Mouse (Mus musculus): ENCODE results near the gene Cdh10.

DNA sequence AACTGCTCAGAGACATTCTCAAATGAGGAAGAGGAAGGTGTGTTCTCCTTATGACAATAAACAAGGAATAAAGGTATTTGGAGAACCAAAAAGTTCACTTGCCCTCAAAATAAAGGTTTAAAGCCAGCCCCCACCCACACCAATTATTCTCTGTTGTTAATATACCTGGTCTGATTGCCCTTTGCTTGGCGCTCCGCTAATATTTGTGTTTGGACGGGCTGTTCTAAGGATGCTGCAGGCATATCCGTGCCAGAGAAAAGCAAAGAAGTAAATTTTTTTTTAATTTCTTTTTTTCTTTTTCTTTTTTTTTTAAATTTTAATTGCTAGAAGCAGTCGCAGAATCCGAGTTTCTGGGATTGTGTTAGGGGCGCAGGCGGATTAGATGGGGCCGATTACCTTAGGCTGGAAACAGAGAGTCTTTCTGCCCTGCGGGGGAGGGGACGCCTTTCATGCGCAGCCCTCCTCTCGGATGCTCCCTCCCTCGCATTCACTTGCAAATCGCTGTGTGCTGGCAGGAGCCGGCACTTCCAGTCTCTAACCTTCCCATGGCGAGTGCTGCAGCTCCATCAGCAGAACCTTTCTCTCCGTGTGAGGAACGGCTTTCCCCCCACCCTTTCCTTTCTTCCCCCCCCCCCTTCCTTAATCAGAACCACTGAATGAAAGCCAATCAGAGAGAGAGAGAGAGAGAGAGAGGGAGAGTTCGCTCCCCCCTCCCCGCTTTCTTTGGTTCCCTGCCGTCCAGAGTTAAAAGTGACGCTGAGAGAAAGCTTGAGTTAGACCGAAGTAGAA, at the start of gene Cdh10:
- TF ChIP-seq CTCF (IDR thresholded peaks at IDR 0.05; ENCODE audit: borderline replicate concordance, insufficient read depth, low read depth, low read length): no peak
- TF ChIP-seq POLR2A (IDR thresholded peaks at IDR 0.05; ENCODE audit: borderline replicate concordance, insufficient read depth, low read length): peak; percentile 27; the same call in 1 of the 2 replicates

Measured in cerebellum, adult 2 months (tissue).